Mouse (Mus musculus) heart, embryonic 14.5 days (tissue): Measurements from ENCODE around the gene Synpo2. TPM values are rescaled to one million over a fixed set of nuclear protein-coding genes. Genes with fewer than 3 reads are reported as not detected.

ENCODE experiments used
- ATAC-seq: fragments of 200-750 bp; cut with Nextera tagmentation; 2 replicates; pipeline ENCODE4 v1.8.0; 2017; ENCODE audit warnings: low read depth, moderate TSS enrichment; ENCODE audit not compliant: insufficient number of reproducible peaks, insufficient read depth, low FRiP score
- H3K27ac ChIP-seq, 2 experiments: fragments of 200-500 bp in 1 of 2; fragments of 300-500 bp in 1 of 2; sonication (generic) in 1 of 2; replicated peaks in 1 of 2; 2 replicates each; pipeline ENCODE4 v1.5.1; 2012 to 2014; ENCODE audit warnings: low read depth in 2 of 2, low read length in 2 of 2, control low read depth in 1 of 2, mild to moderate bottlenecking in 1 of 2, mixed read lengths in 1 of 2; ENCODE audit not compliant: control insufficient read depth in 1 of 2, insufficient read depth in 1 of 2
- H3K27me3 ChIP-seq: fragments of 300-500 bp; sonication (generic); 2 replicates; pipeline ENCODE4 v1.6.1; 2014; ENCODE audit warnings: mild to moderate bottlenecking, low read length, control low read depth; ENCODE audit not compliant: control insufficient read depth, insufficient read depth
- H3K36me3 ChIP-seq: fragments of 300-500 bp; sonication (generic); 2 replicates; pipeline ENCODE4 v1.6.1; 2014; ENCODE audit warnings: mild to moderate bottlenecking, control low read depth, low read length, mixed read lengths; ENCODE audit not compliant: control insufficient read depth, insufficient read depth
- H3K4me1 ChIP-seq, 2 experiments: fragments of 200-500 bp in 1 of 2; fragments of 300-500 bp in 1 of 2; sonication (generic) in 1 of 2; 2 replicates each; pipeline ENCODE4 v1.6.1; 2012 to 2014; ENCODE audit warnings: low read length in 2 of 2, control low read depth in 1 of 2, mixed read lengths in 1 of 2; ENCODE audit not compliant: control insufficient read depth in 2 of 2, insufficient read depth in 2 of 2
- H3K4me2 ChIP-seq: fragments of 300-500 bp; sonication (generic); 2 replicates; pipeline ENCODE4 v1.6.1; 2014; ENCODE audit warnings: mild to moderate bottlenecking, low read length
- H3K4me3 ChIP-seq, 2 experiments: fragments of 200-500 bp in 1 of 2; fragments of 300-500 bp in 1 of 2; sonication (generic) in 1 of 2; 2 replicates each; pipeline ENCODE4 v1.5.1; 2012 to 2014; ENCODE audit warnings: low read length in 2 of 2, mild to moderate bottlenecking in 2 of 2, control low read depth in 1 of 2, low read depth in 1 of 2, moderate library complexity in 1 of 2; ENCODE audit not compliant: control insufficient read depth in 1 of 2, insufficient read depth in 1 of 2
- H3K9ac ChIP-seq: fragments of 300-500 bp; sonication (generic); 2 replicates; pipeline ENCODE4 v1.6.1; 2014; ENCODE audit warnings: mild to moderate bottlenecking, low read length
- H3K9me3 ChIP-seq: fragments of 300-500 bp; sonication (generic); 2 replicates; pipeline ENCODE4 v1.6.1; 2016; ENCODE audit warnings: low read length, control low read depth; ENCODE audit not compliant: control insufficient read depth
- WGBS: fragments of 180-500 bp; shearing (Covaris S2); extraction: QIAGEN DNeasy Blood & Tissue Kit; methylation state at CpG from one replicate; pipeline ENCODE4 v1.1.7; 2014; 5-methylcytosine and 5-hydroxymethylcytosine counted together
- polyA plus RNA-seq: library from polyadenylated mRNA; unstranded; fragments of >200 nt; fragmentation: Nextera tagmentation; extraction: Ambion mirVana; gene quantifications from 2 replicates; pipeline ENCODE4 v1.2.1, GENCODE M21; 2014

The Synpo2 gene
- polyA plus RNA-seq, 1 experiment from 2014 or later, result 14.4 TPM

GRCm38 (mm10) chr3:123115770-123116527 lies 120.0 kb downstream of the Synpo2 start:
- H3K9ac ChIP-seq, result peak overlapping the region; percentile 77
- H3K4me1 ChIP-seq, result peaks cover 16 to 30% of the 10 kb centered on the region in 2 experiments
- no peaks in the 10 kb centered on the region for H3K9me3 ChIP-seq
- WGBS, result 7% methylated on average over 15 of the region's 15 CpGs
- H3K36me3 ChIP-seq, result peaks cover 33% of the 10 kb centered on the region
- ATAC-seq, result peak; percentile 83
- H3K27me3 ChIP-seq, result no peaks in the 10 kb centered on the region
- peak overlapping the region; percentile 66 for H3K4me2 ChIP-seq
- H3K4me3 ChIP-seq, result peak overlapping the region; percentile 23 to 41
- peak overlapping the region; percentile 92 to 96 for H3K27ac ChIP-seq

- no peak overlapping the region for H3K4me2 ChIP-seq
- no peak for ATAC-seq
- H3K4me3 ChIP-seq, result no peak overlapping the region
- no peaks in the 10 kb centered on the region for H3K27me3 ChIP-seq
- no peak overlapping the region for H3K27ac ChIP-seq
- H3K36me3 ChIP-seq, result peaks cover 41% of the 10 kb centered on the region
- no peak overlapping the region for H3K9ac ChIP-seq
- WGBS, result 76% methylated on average over 21 of the region's 21 CpGs
- H3K4me1 ChIP-seq, result peaks cover 16 to 32% of the 10 kb centered on the region in 2 experiments
- H3K9me3 ChIP-seq, result no peaks in the 10 kb centered on the region
These were observed 121.8 kb downstream of the Synpo2 start for GRCm38 (mm10) chr3:123114001-123114635.

- H3K4me1 ChIP-seq, result peaks cover 23 to 44% of the 10 kb centered on the region in 2 experiments
- no peak for ATAC-seq
- H3K9me3 ChIP-seq, result no peaks in the 10 kb centered on the region
- H3K4me2 ChIP-seq, result no peak overlapping the region
- no peak overlapping the region for H3K4me3 ChIP-seq
- H3K27ac ChIP-seq, result no peak overlapping the region
- peaks cover 41% of the 10 kb centered on the region for H3K36me3 ChIP-seq
- H3K9ac ChIP-seq, result peak overlapping the region; percentile 41; the same call in 1 of the 2 replicates
- H3K27me3 ChIP-seq, result no peaks in the 10 kb centered on the region
- WGBS, result 69% methylated on average over 11 of the region's 11 CpGs
These were observed 123.2 kb downstream of the Synpo2 start for GRCm38 (mm10) chr3:123112781-123113180.

GRCm38 (mm10) chr3:123111071-123111711 lies 124.8 kb downstream of the Synpo2 start:
- peaks cover 22 to 45% of the 10 kb centered on the region in 2 experiments for H3K4me1 ChIP-seq
- no peak overlapping the region for H3K4me3 ChIP-seq
- H3K9me3 ChIP-seq, result no peaks in the 10 kb centered on the region
- H3K27me3 ChIP-seq, result no peaks in the 10 kb centered on the region
- no peak overlapping the region for H3K27ac ChIP-seq
- WGBS, result 74% methylated on average over 10 of the region's 10 CpGs
- H3K36me3 ChIP-seq, result peaks cover 41% of the 10 kb centered on the region
- no peak overlapping the region for H3K9ac ChIP-seq
- no peak overlapping the region for H3K4me2 ChIP-seq
- no peak for ATAC-seq

GRCm38 (mm10) chr3:123107830-123108549 lies 128.0 kb downstream of the Synpo2 start:
- ATAC-seq, result no peak

GRCm38 (mm10) chr3:123104325-123104724 lies 131.6 kb downstream of the Synpo2 start:
- H3K27me3 ChIP-seq, result no peaks in the 10 kb centered on the region
- peaks cover 11 to 25% of the 10 kb centered on the region in 2 experiments for H3K4me1 ChIP-seq
- H3K36me3 ChIP-seq, result no peaks in the 10 kb centered on the region
- H3K27ac ChIP-seq, result no peak overlapping the region
- no peak overlapping the region for H3K4me2 ChIP-seq
- H3K4me3 ChIP-seq, result no peak overlapping the region
- 78% methylated on average over 6 of the region's 6 CpGs for WGBS
- H3K9me3 ChIP-seq, result no peaks in the 10 kb centered on the region
- no peak for ATAC-seq
- no peak overlapping the region for H3K9ac ChIP-seq

More at GRCm38 (mm10) chr3:123107830-123108549, 128.0 kb downstream of the Synpo2 start:
- 31% methylated on average over 14 of the region's 14 CpGs for WGBS
- H3K4me2 ChIP-seq, result peak overlapping the region; percentile 12
- H3K9ac ChIP-seq, result peak overlapping the region; percentile 49
- peaks cover 26% of the 10 kb centered on the region for H3K36me3 ChIP-seq
- H3K4me3 ChIP-seq, result no peak overlapping the region
- no peaks in the 10 kb centered on the region for H3K9me3 ChIP-seq
- H3K27ac ChIP-seq, result peak overlapping the region; percentile 36 to 43
- H3K27me3 ChIP-seq, result no peaks in the 10 kb centered on the region
- peaks cover 17 to 40% of the 10 kb centered on the region in 2 experiments for H3K4me1 ChIP-seq
